Mouse (Mus musculus): ENCODE results near the gene Gramd1b.

The Gramd1b gene

GRCm38 (mm10) chr9:40397036-40397435 lies 134.1 kb downstream of the Gramd1b start:
- peak; percentile 62 for DNase-seq

- no peak for DNase-seq
Observed at GRCm38 (mm10) chr9:40396171-40396570, 135.0 kb downstream of the Gramd1b start.

- DNase-seq = no peak
Observed at GRCm38 (mm10) chr9:40391852-40392695, 139.1 kb downstream of the Gramd1b start.

GRCm38 (mm10) chr9:40391359-40391758 lies 139.8 kb downstream of the Gramd1b start:
- DNase-seq = no peak

- DNase-seq = peak; percentile 5
Observed at GRCm38 (mm10) chr9:40390904-40391303, 140.3 kb downstream of the Gramd1b start.

- no peak for DNase-seq
Observed at GRCm38 (mm10) chr9:40390396-40390760, 140.8 kb downstream of the Gramd1b start.

- no peak for DNase-seq
Observed at GRCm38 (mm10) chr9:40389669-40390395, 141.4 kb downstream of the Gramd1b start.

- DNase-seq = no peak
Observed at GRCm38 (mm10) chr9:40389175-40389574, 142.0 kb downstream of the Gramd1b start.

- DNase-seq = no peak
Observed at GRCm38 (mm10) chr9:40384781-40385180, 146.4 kb downstream of the Gramd1b start.

GRCm38 (mm10) chr9:40382508-40382907 lies 148.7 kb downstream of the Gramd1b start:
- DNase-seq = no peak

- peak; percentile 16 for DNase-seq
Observed at GRCm38 (mm10) chr9:40381416-40382411, 149.5 kb downstream of the Gramd1b start.

GRCm38 (mm10) chr9:40376711-40377410 lies 154.3 kb downstream of the Gramd1b start:
- no peak for DNase-seq

GRCm38 (mm10) chr9:40376139-40376541 lies 155.0 kb downstream of the Gramd1b start:
- DNase-seq = peak; percentile 11

- DNase-seq = no peak
Observed at GRCm38 (mm10) chr9:40375518-40375917, 155.7 kb downstream of the Gramd1b start.

- DNase-seq = no peak
Observed at GRCm38 (mm10) chr9:40374992-40375391, 156.2 kb downstream of the Gramd1b start.

- no peak for DNase-seq
Observed at GRCm38 (mm10) chr9:40374533-40374971, 156.6 kb downstream of the Gramd1b start.

- no peak for DNase-seq
Observed at GRCm38 (mm10) chr9:40374052-40374451, 157.1 kb downstream of the Gramd1b start.

GRCm38 (mm10) chr9:40370151-40370550 lies 161.0 kb downstream of the Gramd1b start:
- no peak for DNase-seq

GRCm38 (mm10) chr9:40366795-40367194 lies 164.4 kb downstream of the Gramd1b start:
- no peak for DNase-seq

- no peak for DNase-seq
Observed at GRCm38 (mm10) chr9:40364312-40364711, 166.9 kb downstream of the Gramd1b start.

GRCm38 (mm10) chr9:40361970-40362369 lies 169.2 kb downstream of the Gramd1b start:
- no peak for DNase-seq

GRCm38 (mm10) chr9:40358408-40358896 lies 172.7 kb downstream of the Gramd1b start:
- DNase-seq = peak; percentile 16
